Mouse (Mus musculus) bone marrow macrophage, adult 2 months (primary cell): ENCODE measurements around the gene Wdr78. TPM values are rescaled to one million over a fixed set of nuclear protein-coding genes. Genes with fewer than 3 reads are reported as not detected.

ENCODE experiments used
- H3K27ac ChIP-seq: 2 replicates; pipeline ENCODE4 v1.5.1; 2012; ENCODE audit warnings: low read depth, low read length; ENCODE audit not compliant: insufficient read depth
- H3K4me1 ChIP-seq: 2 replicates; pipeline ENCODE4 v1.6.1; 2012; ENCODE audit warnings: low read length; ENCODE audit not compliant: control insufficient read depth, insufficient read depth
- H3K4me3 ChIP-seq: 2 replicates; pipeline ENCODE4 v1.5.1; 2012; ENCODE audit warnings: mild to moderate bottlenecking, low read length, moderate library complexity; ENCODE audit not compliant: insufficient read depth
- CTCF ChIP-seq: IDR thresholded peaks from 2 replicates; pipeline ENCODE4 v1.5.1; 2012; ENCODE audit warnings: low read depth, mild to moderate bottlenecking, low read length, moderate library complexity
- POLR2A ChIP-seq: IDR thresholded peaks from 2 replicates; pipeline ENCODE4 v1.6.1; 2012; ENCODE audit warnings: mild to moderate bottlenecking, low read depth, low read length, borderline replicate concordance
- polyA plus RNA-seq: library from polyadenylated mRNA; stranded (reverse); fragments of >200 nt; gene quantifications from 2 replicates; pipeline ENCODE4 v1.2.4, GENCODE M21; 2012; ENCODE audit not compliant: missing spikeins, insufficient read depth, insufficient read length

The Wdr78 gene
- polyA plus RNA-seq, 1 experiment = 0.87 TPM

DNA sequence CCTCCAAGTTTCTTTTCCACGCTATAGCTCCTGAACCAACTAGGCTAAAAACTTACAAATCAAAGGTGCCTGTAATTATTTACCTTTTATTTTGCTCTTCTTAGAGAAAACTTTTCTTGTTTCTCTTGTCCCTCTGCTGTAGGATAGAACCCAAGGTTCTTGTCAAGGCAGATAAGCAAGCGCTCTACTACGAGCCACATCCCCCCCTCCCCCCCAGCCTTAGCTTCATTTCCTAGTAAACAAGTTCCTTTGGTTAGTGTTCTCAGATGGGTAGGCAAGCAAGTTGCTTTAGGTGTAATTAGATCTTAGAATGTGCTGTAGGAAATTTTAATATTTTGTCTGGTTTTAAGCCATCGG is 5.7 kb upstream of the Wdr78 start:
- Histone ChIP-seq H3K4me3 (peak overlapping the region; percentile 89), H3K4me1 (peaks cover 14% of the 10 kb centered on the region), H3K27ac (peak overlapping the region; percentile 85)
- TF ChIP-seq CTCF (no peak), POLR2A (no peak)

DNA sequence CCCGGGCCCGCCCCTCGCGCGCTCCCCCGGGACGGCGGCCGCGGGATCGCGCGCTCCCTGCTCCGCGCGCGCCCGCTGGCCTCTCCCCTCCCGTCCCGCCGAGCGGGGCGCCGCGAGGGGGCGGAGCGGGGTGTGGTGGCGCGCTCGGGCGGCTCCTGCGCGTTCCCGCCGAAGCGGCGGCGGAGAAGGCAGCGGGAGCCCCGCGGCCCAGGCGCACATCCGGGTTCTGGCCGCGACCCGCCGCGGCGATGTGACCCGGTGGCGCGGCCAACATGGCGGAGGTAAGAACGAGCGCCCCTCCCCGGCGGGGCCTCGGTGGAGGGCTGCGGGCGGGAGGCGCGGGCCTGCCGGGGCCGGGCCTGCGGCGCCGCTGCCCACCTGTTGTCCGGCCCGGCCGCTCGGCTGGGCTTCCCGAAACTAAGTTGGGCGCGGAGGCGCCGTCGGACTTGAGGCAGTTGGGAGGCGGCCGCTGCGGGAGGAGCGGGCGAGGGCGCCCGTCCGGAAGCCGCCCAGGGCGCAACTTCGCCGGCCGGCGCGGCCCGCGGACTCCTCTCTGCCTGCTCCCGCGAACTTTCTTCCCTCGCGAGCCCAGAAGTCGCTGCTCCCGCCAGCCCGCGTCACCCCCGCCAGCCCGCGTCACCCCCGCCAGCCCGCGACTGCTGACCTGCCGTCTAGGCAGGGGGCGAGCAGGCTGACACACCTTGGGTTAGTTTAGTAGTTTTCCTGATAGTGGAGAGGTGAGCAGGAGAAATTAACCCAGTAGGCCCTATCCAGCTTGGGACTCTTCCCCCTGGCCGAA is 5.1 kb upstream of the Wdr78 start:
- Histone ChIP-seq H3K4me3 (peak overlapping the region; percentile 89), H3K27ac (peak overlapping the region; percentile 85), H3K4me1 (peaks cover 13% of the 10 kb centered on the region)
- TF ChIP-seq CTCF (no peak), POLR2A (no peak; the same call in 1 of the 2 replicates)

DNA sequence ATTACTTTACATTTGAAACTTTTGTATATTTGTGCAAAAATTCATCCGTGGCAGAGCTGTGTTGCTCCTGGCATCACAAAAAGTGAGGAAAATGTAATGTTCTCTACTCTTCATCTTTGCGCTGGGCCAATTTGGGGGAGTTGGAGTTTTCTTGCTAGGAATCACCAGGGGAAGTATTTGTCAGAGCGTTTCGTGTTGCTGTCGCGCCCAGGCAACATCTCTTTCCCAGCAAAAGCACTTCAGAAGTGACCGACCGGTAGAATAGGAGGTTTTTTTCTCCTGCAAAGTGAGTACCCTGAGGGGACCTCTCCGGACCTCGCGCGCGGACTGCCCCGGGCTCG is 4.5 kb upstream of the Wdr78 start:
- H3K4me1 ChIP-seq = peaks cover 13% of the 10 kb centered on the region
- TF ChIP-seq CTCF = no peak
- no peak for TF ChIP-seq POLR2A
- H3K27ac ChIP-seq = peak overlapping the region; percentile 34
- peak overlapping the region; percentile 89 for H3K4me3 ChIP-seq

DNA sequence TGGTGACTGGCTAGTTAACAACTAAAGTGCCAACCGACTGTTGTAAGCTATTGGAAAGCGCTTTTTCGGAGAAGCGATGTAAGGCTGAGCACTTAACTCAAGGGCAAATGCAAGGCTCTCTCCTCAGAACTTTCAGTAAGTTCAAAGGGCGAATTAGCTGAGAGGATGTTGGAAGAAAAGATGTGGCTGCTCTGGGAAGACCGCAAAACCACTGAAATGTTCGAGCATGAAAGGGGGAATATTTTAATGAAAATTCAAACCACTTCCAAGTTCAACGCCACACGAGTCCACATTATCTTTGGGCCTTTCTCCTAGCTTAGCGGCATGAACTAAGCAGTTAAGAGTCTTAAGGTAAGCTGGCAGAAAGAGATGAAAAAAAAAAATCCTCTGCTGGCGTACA is 953 bp downstream of the Wdr78 start:
- TF ChIP-seq POLR2A = no peak
- H3K4me1 ChIP-seq = peaks cover 12% of the 10 kb centered on the region
- H3K4me3 ChIP-seq = peak overlapping the region; percentile 79
- no peak overlapping the region for H3K27ac ChIP-seq

DNA sequence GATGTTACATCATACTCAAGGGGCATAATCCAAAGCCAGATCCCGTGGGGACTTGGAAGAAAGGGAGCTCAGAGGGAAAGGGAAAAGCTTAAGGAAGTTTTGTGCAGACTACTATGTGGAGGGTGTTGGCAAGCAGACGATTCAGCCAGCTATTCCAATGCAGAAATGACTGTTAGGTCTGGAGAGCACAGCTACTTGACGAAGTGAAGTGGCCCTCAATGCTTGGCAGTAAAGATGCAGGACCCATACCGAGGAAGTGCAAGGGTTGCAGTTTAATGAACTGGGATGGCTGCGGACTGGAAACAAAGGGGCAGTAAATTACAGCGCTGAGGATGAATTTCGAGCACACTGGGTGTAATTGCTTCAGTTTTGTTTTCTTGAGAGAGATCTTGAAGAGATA is 1.7 kb downstream of the Wdr78 start:
- Histone ChIP-seq H3K4me3 (no peak overlapping the region), H3K4me1 (peaks cover 12% of the 10 kb centered on the region), H3K27ac (no peak overlapping the region)
- TF ChIP-seq CTCF = no peak

DNA sequence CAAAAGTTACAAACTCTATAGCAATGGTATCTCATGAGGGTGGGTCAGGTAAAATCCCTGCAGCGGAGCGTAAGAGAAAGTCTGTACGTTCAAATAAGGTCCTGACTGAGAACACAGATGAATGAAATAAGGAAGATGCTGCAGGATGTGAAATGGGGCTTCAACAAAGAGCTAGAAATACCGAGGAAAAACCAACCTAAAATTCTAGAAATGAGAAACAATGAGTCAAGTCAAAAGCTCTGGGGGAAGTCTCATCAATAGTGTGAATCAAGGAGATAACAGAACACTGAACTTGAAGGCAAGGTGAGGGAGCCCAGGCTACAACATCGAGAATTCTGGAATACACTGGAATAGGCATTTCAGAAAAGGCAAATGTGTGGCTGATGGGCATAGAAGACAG is 15.8 kb downstream of the Wdr78 start:
- H3K27ac ChIP-seq = no peak overlapping the region
- no peak overlapping the region for H3K4me3 ChIP-seq
- TF ChIP-seq CTCF (no peak), POLR2A (no peak)
- no peaks in the 10 kb centered on the region for H3K4me1 ChIP-seq

DNA sequence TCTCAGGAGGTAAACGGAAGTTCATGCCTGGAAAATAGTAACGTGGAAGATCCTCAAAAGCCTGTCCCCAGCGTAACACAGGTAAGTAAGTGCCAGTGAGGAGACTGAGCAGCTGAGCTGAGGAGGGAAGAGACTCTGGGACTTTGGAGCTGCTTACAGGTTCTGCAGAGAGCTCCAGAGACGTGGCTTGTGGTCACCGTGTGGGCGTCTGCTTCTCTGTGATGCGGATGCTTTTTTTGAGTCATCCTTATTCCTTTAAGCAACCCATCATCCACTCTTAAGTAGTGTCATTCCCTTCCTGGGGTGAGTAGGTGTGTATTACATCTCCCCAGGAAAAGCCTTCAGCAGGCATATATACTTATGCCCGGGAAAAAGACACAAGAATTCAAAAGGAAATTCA is 18.4 kb downstream of the Wdr78 start:
- Histone ChIP-seq H3K4me1 (no peaks in the 10 kb centered on the region), H3K27ac (no peak overlapping the region), H3K4me3 (no peak overlapping the region)
- no peak for TF ChIP-seq POLR2A
- no peak for TF ChIP-seq CTCF

DNA sequence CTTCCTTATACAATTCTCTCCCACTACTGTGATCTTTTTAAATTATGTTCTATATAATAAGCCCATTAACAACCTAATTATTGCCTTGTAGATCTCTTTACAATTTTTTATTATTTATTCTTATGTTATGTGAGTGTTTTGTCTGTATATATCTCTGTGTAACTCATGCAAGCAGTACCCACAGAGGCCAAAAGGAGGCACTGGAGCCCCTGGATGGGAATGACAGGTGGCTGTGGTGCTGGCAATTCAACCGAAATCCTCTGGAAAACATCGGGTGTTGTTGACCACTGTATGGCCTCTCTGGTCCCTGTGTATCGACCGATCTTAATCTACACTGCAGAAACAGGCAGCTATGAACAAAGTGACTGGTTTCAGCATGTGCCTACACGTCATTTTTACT is 29.1 kb downstream of the Wdr78 start:
- Histone ChIP-seq H3K27ac (no peak overlapping the region), H3K4me1 (0 out of 2 replicates have a peak, but pooled peaks cover under 1% of the 10 kb centered on the region), H3K4me3 (no peak overlapping the region)
- TF ChIP-seq CTCF = no peak
- no peak for TF ChIP-seq POLR2A

DNA sequence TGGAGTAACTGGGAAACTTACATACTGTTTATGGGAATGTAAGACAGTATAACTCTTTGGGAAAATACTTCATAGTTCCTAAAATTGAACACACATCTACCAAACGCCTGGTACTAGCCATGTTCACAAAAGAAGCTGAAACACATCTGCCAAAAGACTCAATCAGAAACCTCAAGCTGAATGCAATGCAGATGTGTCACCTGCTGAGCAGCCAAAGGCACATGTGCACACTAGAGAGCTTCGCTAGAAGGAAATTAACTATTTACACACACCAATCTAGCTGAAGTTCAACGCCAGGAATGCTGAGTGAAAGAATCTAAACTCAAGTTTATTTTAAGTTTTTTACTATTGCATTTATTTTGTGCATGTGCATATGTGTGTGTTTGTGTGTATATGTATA is 43.7 kb downstream of the Wdr78 start:
- no peak overlapping the region for H3K4me3 ChIP-seq
- H3K27ac ChIP-seq = no peak overlapping the region
- TF ChIP-seq CTCF (no peak), POLR2A (no peak)
- no peaks in the 10 kb centered on the region for H3K4me1 ChIP-seq

DNA sequence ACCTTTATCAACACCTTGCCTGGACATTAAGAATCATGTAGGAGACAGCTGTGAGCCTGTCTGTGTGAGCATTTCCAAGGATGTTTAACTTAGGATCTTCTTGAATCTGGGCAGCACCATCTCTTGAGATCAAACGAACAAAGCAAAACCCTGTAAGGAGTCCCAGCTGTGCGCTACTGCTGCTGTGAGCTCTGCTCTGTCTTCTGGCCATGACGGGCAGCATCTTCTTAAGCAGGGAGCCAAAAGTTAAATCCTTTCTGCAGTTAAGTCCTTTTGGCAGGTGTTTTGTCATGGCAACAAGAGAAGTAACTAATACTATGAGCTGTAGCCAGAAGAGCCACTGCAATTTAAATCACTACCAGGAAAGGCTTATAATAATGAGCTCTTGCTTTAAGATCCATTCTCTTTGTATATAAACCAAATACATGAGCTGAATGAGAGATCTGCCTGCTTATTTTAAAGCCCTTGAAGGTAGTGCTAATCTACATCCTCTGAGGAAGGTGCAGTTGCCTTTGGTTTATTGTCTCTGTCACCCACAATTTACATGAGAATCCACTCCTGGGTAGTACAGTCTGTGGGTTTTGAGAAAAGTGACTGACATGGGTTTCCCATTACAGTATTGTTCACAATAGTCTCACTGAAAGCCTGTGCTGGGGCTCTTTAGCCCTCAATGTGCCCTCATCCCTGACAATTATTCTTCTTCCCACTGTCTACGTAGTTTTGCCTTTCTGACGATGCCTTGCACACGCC is 46.3 kb downstream of the Wdr78 start:
- Histone ChIP-seq H3K27ac (no peak overlapping the region), H3K4me3 (no peak overlapping the region), H3K4me1 (no peaks in the 10 kb centered on the region)
- TF ChIP-seq CTCF = no peak
- TF ChIP-seq POLR2A = no peak
